Mouse (Mus musculus) gastrocnemius, postnatal 10 days (tissue): Measurements from ENCODE around the gene Rdh9. TPM values are rescaled to one million over a fixed set of nuclear protein-coding genes. Genes with fewer than 3 reads are reported as not detected.

ENCODE experiments used
- total RNA-seq, 2 experiments: library from RNA; stranded (reverse); gene quantifications; 2 replicates each; pipeline ENCODE4 v1.2.3; 2021

Gene Rdh9
- total RNA-seq, 2 experiments from 2014 or later, result 0.56 TPM; not detected in 1

Other genes with a start within 250 kb of the Rdh9 start
- gene Nxph4, start 241.8 kb upstream of the Rdh9 start, total RNA-seq, result 1 to 10 TPM; 1.6 to 1.9 TPM
- 100 to 1,000 TPM; 105 to 132 TPM for gene Lrp1, start 155.2 kb upstream of the Rdh9 start, total RNA-seq
- gene Stat6, start 133.4 kb upstream of the Rdh9 start, total RNA-seq, result 10 to 100 TPM; 15.8 to 24.4 TPM
- gene Nemp1, start 109.5 kb upstream of the Rdh9 start, total RNA-seq, result 1 to 10 TPM; 2.8 to 5.3 TPM
- gene Nab2, start 107.8 kb upstream of the Rdh9 start, total RNA-seq, result 10 to 100 TPM in 1 of 2 experiments, 1 to 10 TPM in 1; 7.0 to 13.2 TPM
- under 1 TPM; 0.21 to 0.54 TPM for gene Myo1a, start 71.2 kb upstream of the Rdh9 start, total RNA-seq
- under 1 TPM in 1 of 2 experiments, not detected in 1; 0.38 TPM for gene Tac2, start 51.9 kb upstream of the Rdh9 start, total RNA-seq
- 1 to 10 TPM; 5.9 to 6.0 TPM for gene Zbtb39, start 36.8 kb upstream of the Rdh9 start, total RNA-seq
- gene Gpr182, start 24.7 kb upstream of the Rdh9 start, total RNA-seq, result under 1 TPM; 0.38 to 0.47 TPM
- under 1 TPM; 0.09 to 0.11 TPM for gene Rdh1, start 16.7 kb upstream of the Rdh9 start, total RNA-seq
- gene Rdh16f1, start 16.6 kb upstream of the Rdh9 start, total RNA-seq, result under 1 TPM in 1 of 2 experiments, not detected in 1; 0.34 TPM
- gene Rdh16, start 24.8 kb downstream of the Rdh9 start, total RNA-seq, result under 1 TPM in 1 of 2 experiments, not detected in 1; 0.09 TPM
- gene Rdh19, start 73.5 kb downstream of the Rdh9 start, total RNA-seq, result not detected
- gene Rdh16f2, start 90.1 kb downstream of the Rdh9 start, total RNA-seq, result not detected
- under 1 TPM in 1 of 2 experiments, not detected in 1; 0.23 TPM for gene Rdh7, start 112.4 kb downstream of the Rdh9 start, total RNA-seq
- gene Sdr9c7, start 122.1 kb downstream of the Rdh9 start, total RNA-seq, result not detected
- gene Hsd17b6, start 231.2 kb downstream of the Rdh9 start, total RNA-seq, result not detected
- gene Prim1, start 238.8 kb downstream of the Rdh9 start, total RNA-seq, result 1 to 10 TPM; 5.0 to 6.5 TPM